Mouse (Mus musculus) heart, adult 2 months (tissue): ENCODE results near the gene Gatb.

Experiments used
- CTCF ChIP-seq: fragments of 200-600 bp; IDR thresholded peaks from 2 replicates; pipeline ENCODE4 v1.8.1; 2022; ENCODE audit warnings: antibody characterized with exemption, mild to moderate bottlenecking, moderate library complexity
- EP300 ChIP-seq: fragments of 200-500 bp; IDR thresholded peaks from 2 replicates; pipeline ENCODE4 v1.6.1; 2011; ENCODE audit warnings: low read depth, low read length, control low read depth; ENCODE audit not compliant: insufficient read depth
- POLR2A ChIP-seq: fragments of 200-500 bp; IDR thresholded peaks from 2 replicates; pipeline ENCODE4 v1.6.1; 2011; ENCODE audit warnings: mild to moderate bottlenecking, low read depth, low read length, control low read depth; ENCODE audit not compliant: insufficient read depth

GRCm38 (mm10) chr3:85573216-85573863 is 579 bp upstream of the Gatb start:
- TF ChIP-seq CTCF: no peak
- no peak for TF ChIP-seq EP300
- TF ChIP-seq POLR2A: no peak
